Mouse (Mus musculus): ENCODE measurements around the gene Dph6. TPM values are rescaled to one million over a fixed set of nuclear protein-coding genes. Genes with fewer than 3 reads are reported as not detected.

Gene Dph6
- total and polyA plus RNA-seq, 3 experiments, result 11.1 to 55.4 (median 20.8) TPM

- H3K4me1 ChIP-seq (ENCODE audit: control insufficient read depth in 1 of 2, insufficient read depth in 2 of 2, low read length in 2 of 2), result no peaks in the 10 kb centered on the region
- H3K27me3 ChIP-seq (ENCODE audit: control insufficient read depth in 1 of 2, insufficient read depth in 2 of 2, low read length in 2 of 2), result peaks cover 0 to under 1% of the 10 kb centered on the region in 2 experiments; a peak in 1 of 4 replicates
- H3K36me3 ChIP-seq (ENCODE audit: control insufficient read depth in 1 of 2, insufficient read depth in 2 of 2, low read length in 2 of 2), result no peaks in the 10 kb centered on the region
- H3K79me2 ChIP-seq (ENCODE audit: control insufficient read depth, insufficient read depth, low read length, poor library complexity), result no peaks in the 10 kb centered on the region
- no peaks in the 10 kb centered on the region for H3K9me3 ChIP-seq (replicated peaks; ENCODE audit: insufficient read depth, low read length)
- no peak for DNase-seq (ENCODE audit: low read depth, low spot score)
- H3K27ac ChIP-seq (ENCODE audit: control insufficient read depth, low read depth, low read length), result no peak overlapping the region
- H3K4me3 ChIP-seq (ENCODE audit: control insufficient read depth in 1 of 2, insufficient read depth in 1 of 2, low read depth in 2 of 2, low read length in 2 of 2), result no peak overlapping the region
- no peak overlapping the region for H3K9ac ChIP-seq (ENCODE audit: control insufficient read depth, low read depth, low read length, poor library complexity, severe bottlenecking)
- TF ChIP-seq CHD2 (IDR thresholded peaks at IDR 0.05; ENCODE audit: low read length) (no peak), MXI1 (IDR thresholded peaks at IDR 0.05; ENCODE audit: low read depth, low read length) (no peak), MAFK (IDR thresholded peaks at IDR 0.05; ENCODE audit: borderline replicate concordance, low read depth, low read length) (no peak), NRF1 (IDR thresholded peaks at IDR 0.05; ENCODE audit: insufficient read depth, low read depth, low read length, poor library complexity, severe bottlenecking) (no peak), ETS1 (IDR thresholded peaks at IDR 0.05; ENCODE audit: low read depth, low read length) (no peak), USF2 (IDR thresholded peaks at IDR 0.05; ENCODE audit: borderline replicate concordance in 1 of 2, insufficient read depth in 1 of 2, low read depth in 1 of 2, low read length in 2 of 2) (no peak), MYB (IDR thresholded peaks at IDR 0.05; ENCODE audit: low read depth, low read length) (no peak)
Measured at GRCm38 (mm10) chr2:114673831-114674230, 19.1 kb upstream of the Dph6 start.

DNA sequence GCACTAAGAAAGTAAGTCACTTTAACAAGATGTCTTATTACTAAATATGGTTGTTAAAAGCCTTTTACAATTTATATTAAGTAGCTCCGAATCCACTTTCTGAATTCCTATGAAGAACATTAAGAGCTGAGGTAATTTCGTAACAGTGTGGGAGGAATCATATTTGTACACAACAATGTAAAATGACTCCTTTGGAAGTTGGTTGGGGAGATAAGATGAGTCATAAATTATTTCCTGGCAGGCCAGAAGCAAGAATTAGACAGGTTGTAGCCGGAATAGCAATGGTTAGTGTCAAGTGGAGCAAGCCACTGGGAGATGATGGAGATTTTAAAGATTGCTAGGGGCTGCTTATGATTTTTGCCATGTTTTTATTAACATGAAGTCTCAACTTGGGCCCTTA, 16.2 kb upstream of the Dph6 start:
- Histone ChIP-seq H3K9me3 (replicated peaks; ENCODE audit: insufficient read depth, low read length) (no peaks in the 10 kb centered on the region), H3K79me2 (ENCODE audit: control insufficient read depth, insufficient read depth, low read length, poor library complexity) (no peaks in the 10 kb centered on the region), H3K27me3 (ENCODE audit: control insufficient read depth in 1 of 2, insufficient read depth in 2 of 2, low read length in 2 of 2) (peaks cover 0 to 2% of the 10 kb centered on the region in 2 experiments; a peak in 2 of 4 replicates), H3K9ac (ENCODE audit: control insufficient read depth, low read depth, low read length, poor library complexity, severe bottlenecking) (no peak overlapping the region), H3K4me3 (ENCODE audit: control insufficient read depth in 1 of 2, insufficient read depth in 1 of 2, low read depth in 2 of 2, low read length in 2 of 2) (no peak overlapping the region), H3K36me3 (ENCODE audit: control insufficient read depth in 1 of 2, insufficient read depth in 2 of 2, low read length in 2 of 2) (no peaks in the 10 kb centered on the region), H3K27ac (ENCODE audit: control insufficient read depth, low read depth, low read length) (no peak overlapping the region), H3K4me1 (ENCODE audit: control insufficient read depth in 1 of 2, insufficient read depth in 2 of 2, low read length in 2 of 2) (no peaks in the 10 kb centered on the region)
- TF ChIP-seq NRF1 (IDR thresholded peaks at IDR 0.05; ENCODE audit: insufficient read depth, low read depth, low read length, poor library complexity, severe bottlenecking) (no peak), ZKSCAN1 (IDR thresholded peaks at IDR 0.05; ENCODE audit: low read depth, low read length) (no peak), MAX (IDR thresholded peaks at IDR 0.05; ENCODE audit: low read length) (no peak), POLR2A (IDR thresholded peaks at IDR 0.05; ENCODE audit: control insufficient read depth in 1 of 2, insufficient read depth in 1 of 2, low read depth in 1 of 2, low read length in 2 of 2, poor library complexity in 1 of 2) (no peak), EP300 (IDR thresholded peaks at IDR 0.05; ENCODE audit: low read depth in 1 of 2, low read length in 2 of 2) (no peak), BHLHE40 (IDR thresholded peaks at IDR 0.05; ENCODE audit: borderline replicate concordance, low read depth, low read length) (no peak)
- no peak for DNase-seq (ENCODE audit: low read depth, low spot score)

DNA sequence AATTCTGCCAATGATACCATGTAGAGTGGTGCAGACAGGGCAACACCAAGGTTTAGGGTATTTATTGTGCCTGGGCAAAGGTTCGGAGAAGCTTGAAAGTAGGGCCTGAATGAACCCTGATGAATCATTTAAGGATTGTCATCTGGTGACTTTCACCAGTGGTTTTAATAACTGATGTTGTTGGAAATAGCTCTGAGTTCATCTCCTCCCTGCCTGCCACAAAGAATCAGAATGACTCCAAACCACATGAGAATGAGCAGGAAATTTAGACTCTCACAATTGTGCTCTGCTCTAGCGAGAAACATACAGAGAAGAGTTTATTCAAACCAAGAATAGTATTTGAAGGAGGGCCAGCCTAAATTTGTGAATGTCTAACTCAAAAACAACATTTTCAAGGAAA, 4.2 kb upstream of the Dph6 start:
- H3K9me3 ChIP-seq (replicated peaks; ENCODE audit: insufficient read depth, low read length), result no peaks in the 10 kb centered on the region
- no peak overlapping the region for H3K4me3 ChIP-seq (ENCODE audit: control insufficient read depth in 1 of 2, insufficient read depth in 1 of 2, low read depth in 2 of 2, low read length in 2 of 2)
- no peak overlapping the region for H3K27ac ChIP-seq (ENCODE audit: control insufficient read depth, low read depth, low read length)
- H3K36me3 ChIP-seq (ENCODE audit: control insufficient read depth in 1 of 2, insufficient read depth in 2 of 2, low read length in 2 of 2), result no peaks in the 10 kb centered on the region
- TF ChIP-seq ZC3H11A (IDR thresholded peaks at IDR 0.05; ENCODE audit: low read depth, low read length), result no peak
- TF ChIP-seq MAX (IDR thresholded peaks at IDR 0.05; ENCODE audit: low read length), result no peak
- no peak for TF ChIP-seq GABPA (IDR thresholded peaks at IDR 0.05; ENCODE audit: low read depth, low read length)
- no peaks in the 10 kb centered on the region; a peak in 3 of 4 replicates for H3K27me3 ChIP-seq (ENCODE audit: control insufficient read depth in 1 of 2, insufficient read depth in 2 of 2, low read length in 2 of 2)
- no peaks in the 10 kb centered on the region for H3K4me1 ChIP-seq (ENCODE audit: control insufficient read depth in 1 of 2, insufficient read depth in 2 of 2, low read length in 2 of 2)
- no peak overlapping the region for H3K9ac ChIP-seq (ENCODE audit: control insufficient read depth, low read depth, low read length, poor library complexity, severe bottlenecking)
- DNase-seq (ENCODE audit: low read depth, low spot score), result no peak
- no peaks in the 10 kb centered on the region; the same call in 1 of the 2 replicates for H3K79me2 ChIP-seq (ENCODE audit: control insufficient read depth, insufficient read depth, low read length, poor library complexity)
